Mouse (Mus musculus) heart, postnatal 14 days (tissue): Measurements from ENCODE around the gene Mphosph8. TPM values are rescaled to one million over a fixed set of nuclear protein-coding genes. Genes with fewer than 3 reads are reported as not detected.

Experiments
- total RNA-seq, 2 experiments: library from RNA; stranded (reverse); gene quantifications; 2 replicates each; pipeline ENCODE4 v1.2.3; 2021

Gene Mphosph8
- total RNA-seq, 2 experiments from 2014 or later: 23.9 to 26.8 TPM

Other genes with a start within 250 kb of the Mphosph8 start
- gene Cenpj, start 92.8 kb upstream of the Mphosph8 start, total RNA-seq: 1 to 10 TPM; 2.7 to 3.5 TPM
- 10 to 100 TPM; 26.5 to 26.7 TPM for gene Parp4, start 92.6 kb upstream of the Mphosph8 start, total RNA-seq
- 10 to 100 TPM; 13.3 to 16.4 TPM for gene Pspc1, start 110.1 kb downstream of the Mphosph8 start, total RNA-seq
- gene Zmym5, start 143.5 kb downstream of the Mphosph8 start, total RNA-seq: 10 to 100 TPM; 23.9 to 24.7 TPM
- gene Zmym2, start 218.4 kb downstream of the Mphosph8 start, total RNA-seq: 10 to 100 TPM; 42.9 to 44.7 TPM